Mouse (Mus musculus): Measurements from ENCODE around the gene Tcp11. TPM values are rescaled to one million over a fixed set of nuclear protein-coding genes. Genes with fewer than 3 reads are reported as not detected.

Gene Tcp11
- total RNA-seq (2021): not detected
- long read RNA-seq, experiment 1: 0 reads
- long read RNA-seq, experiment 2: 0 reads

- intact Hi-C loops (cut with DNase I; ENCODE audit: low total_unique reads): loop anchor here (5.0 kb wide), 1 partner anchor 82 kb away; no protein-coding TSS in a partner anchor
- DNase-seq: peak; percentile 50
Observed at GRCm38 (mm10) chr17:28080045-28080816, at the start of gene Tcp11. Gene Tcp11, minus strand, starts transcription at chr17:28080639.

GRCm38 (mm10) chr17:28129796-28130195, 49.4 kb upstream of the Tcp11 start:
- intact Hi-C loops (cut with DNase I; ENCODE audit: low total_unique reads): no loop called here

GRCm38 (mm10) chr17:28124368-28124767, 43.9 kb upstream of the Tcp11 start:
- intact Hi-C loops (cut with DNase I; ENCODE audit: low total_unique reads): no loop called here
- DNase-seq: no peak

More at GRCm38 (mm10) chr17:28129796-28130195, 49.4 kb upstream of the Tcp11 start:
- no peak for DNase-seq

- intact Hi-C loops (cut with DNase I; ENCODE audit: low total_unique reads): no loop called here
- DNase-seq: no peak
Observed at GRCm38 (mm10) chr17:28123627-28124026, 43.2 kb upstream of the Tcp11 start.

GRCm38 (mm10) chr17:28122949-28123348, 42.5 kb upstream of the Tcp11 start:
- intact Hi-C loops (cut with DNase I; ENCODE audit: low total_unique reads): no loop called here

GRCm38 (mm10) chr17:28120460-28120859, 40.0 kb upstream of the Tcp11 start:
- DNase-seq: no peak
- intact Hi-C loops (cut with DNase I; ENCODE audit: low total_unique reads): no loop called here

More at GRCm38 (mm10) chr17:28122949-28123348, 42.5 kb upstream of the Tcp11 start:
- no peak for DNase-seq

- peak; percentile 47 for DNase-seq
- intact Hi-C loops (cut with DNase I; ENCODE audit: low total_unique reads): no loop called here
Observed at GRCm38 (mm10) chr17:28117451-28118209, 37.2 kb upstream of the Tcp11 start.

- DNase-seq: no peak
- intact Hi-C loops (cut with DNase I; ENCODE audit: low total_unique reads): no loop called here
Observed at GRCm38 (mm10) chr17:28116335-28116734, 35.9 kb upstream of the Tcp11 start.

- DNase-seq: no peak
- intact Hi-C loops (cut with DNase I; ENCODE audit: low total_unique reads): no loop called here
Observed at GRCm38 (mm10) chr17:28112266-28112665, 31.8 kb upstream of the Tcp11 start.

GRCm38 (mm10) chr17:28107275-28107674, 26.8 kb upstream of the Tcp11 start:
- no peak for DNase-seq
- intact Hi-C loops (cut with DNase I; ENCODE audit: low total_unique reads): no loop called here

GRCm38 (mm10) chr17:28106352-28106751, 25.9 kb upstream of the Tcp11 start:
- no peak for DNase-seq
- intact Hi-C loops (cut with DNase I; ENCODE audit: low total_unique reads): no loop called here

GRCm38 (mm10) chr17:28104416-28104815, 24.0 kb upstream of the Tcp11 start:
- no peak for DNase-seq
- intact Hi-C loops (cut with DNase I; ENCODE audit: low total_unique reads): no loop called here

- intact Hi-C loops (cut with DNase I; ENCODE audit: low total_unique reads): no loop called here
- no peak for DNase-seq
Observed at GRCm38 (mm10) chr17:28101902-28102319, 21.5 kb upstream of the Tcp11 start.

GRCm38 (mm10) chr17:28101284-28101887, 20.9 kb upstream of the Tcp11 start:
- DNase-seq: no peak
- intact Hi-C loops (cut with DNase I; ENCODE audit: low total_unique reads): no loop called here

- no peak for DNase-seq
Observed at GRCm38 (mm10) chr17:28100669-28101068, 20.2 kb upstream of the Tcp11 start.

GRCm38 (mm10) chr17:28099086-28099485, 18.6 kb upstream of the Tcp11 start:
- no peak for DNase-seq
- intact Hi-C loops (cut with DNase I; ENCODE audit: low total_unique reads): no loop called here

More at GRCm38 (mm10) chr17:28100669-28101068, 20.2 kb upstream of the Tcp11 start:
- intact Hi-C loops (cut with DNase I; ENCODE audit: low total_unique reads): no loop called here

- no peak for DNase-seq
- intact Hi-C loops (cut with DNase I; ENCODE audit: low total_unique reads): no loop called here
Observed at GRCm38 (mm10) chr17:28097308-28097707, 16.9 kb upstream of the Tcp11 start.

- no peak for DNase-seq
- intact Hi-C loops (cut with DNase I; ENCODE audit: low total_unique reads): no loop called here
Observed at GRCm38 (mm10) chr17:28096418-28096817, 16.0 kb upstream of the Tcp11 start.

- DNase-seq: no peak
- intact Hi-C loops (cut with DNase I; ENCODE audit: low total_unique reads): no loop called here
Observed at GRCm38 (mm10) chr17:28093837-28094236, 13.4 kb upstream of the Tcp11 start.

GRCm38 (mm10) chr17:28092297-28092696, 11.9 kb upstream of the Tcp11 start:
- intact Hi-C loops (cut with DNase I; ENCODE audit: low total_unique reads): no loop called here
- DNase-seq: no peak

Data from gastrocnemius, postnatal 14 days (tissue).